Mouse (Mus musculus) lung, embryonic 15.5 days (tissue): ENCODE data around the gene Ctse. TPM values are rescaled to one million over a fixed set of nuclear protein-coding genes. Genes with fewer than 3 reads are reported as not detected.

Experiments used
- ATAC-seq: fragments of 200-750 bp; cut with Nextera tagmentation; 2 replicates; pipeline ENCODE4 v1.8.0; 2017; ENCODE audit warnings: moderate number of reproducible peaks, borderline replicate concordance; ENCODE audit not compliant: low FRiP score, low TSS enrichment; ENCODE audit errors: extremely low read depth
- H3K27ac ChIP-seq: fragments of 300-500 bp; sonication (generic); 2 replicates; pipeline ENCODE4 v1.5.1; 2015; ENCODE audit warnings: moderate library complexity, mild to moderate bottlenecking, inconsistent platforms
- H3K27me3 ChIP-seq: fragments of 300-500 bp; sonication (generic); 2 replicates; pipeline ENCODE4 v1.6.1; 2015; ENCODE audit warnings: inconsistent platforms
- H3K36me3 ChIP-seq: fragments of 300-500 bp; sonication (generic); 2 replicates; pipeline ENCODE4 v1.6.1; 2015; ENCODE audit warnings: inconsistent platforms
- H3K4me1 ChIP-seq: fragments of 300-500 bp; sonication (generic); 2 replicates; pipeline ENCODE4 v1.6.1; 2015; ENCODE audit warnings: inconsistent platforms
- H3K4me2 ChIP-seq: fragments of 300-500 bp; sonication (generic); 2 replicates; pipeline ENCODE4 v1.6.1; 2015; ENCODE audit warnings: inconsistent platforms, mild to moderate bottlenecking, moderate library complexity
- H3K4me3 ChIP-seq: fragments of 300-500 bp; sonication (generic); 2 replicates; pipeline ENCODE4 v1.5.1; 2015; ENCODE audit warnings: mild to moderate bottlenecking, inconsistent platforms
- H3K9ac ChIP-seq: fragments of 300-500 bp; sonication (generic); 2 replicates; pipeline ENCODE4 v1.6.1; 2015; ENCODE audit warnings: inconsistent platforms
- H3K9me3 ChIP-seq: fragments of 300-500 bp; sonication (generic); 2 replicates; pipeline ENCODE4 v1.6.1; 2016; ENCODE audit warnings: inconsistent platforms
- WGBS: fragments of 180-500 bp; shearing (Covaris S2); methylation state at CpG from one replicate; pipeline ENCODE4 v1.1.7; 2015; 5-methylcytosine and 5-hydroxymethylcytosine counted together
- polyA plus RNA-seq: library from polyadenylated mRNA; unstranded; fragments of >200 nt; fragmentation: Nextera tagmentation; extraction: Ambion mirVana; gene quantifications from 2 replicates; pipeline ENCODE4 v1.2.1, GENCODE M21; 2015

Gene Ctse
- polyA plus RNA-seq, 1 experiment from 2014 or later: 0.80 TPM

- no peak overlapping the region for H3K4me3 ChIP-seq
- no peaks in the 10 kb centered on the region for H3K27me3 ChIP-seq
- 76% methylated on average over 3 of the region's 3 CpGs for WGBS
- H3K4me2 ChIP-seq: no peak overlapping the region
- no peak overlapping the region for H3K27ac ChIP-seq
- no peak for ATAC-seq
- H3K36me3 ChIP-seq: no peaks in the 10 kb centered on the region
- no peaks in the 10 kb centered on the region for H3K9me3 ChIP-seq
- no peaks in the 10 kb centered on the region for H3K4me1 ChIP-seq
- no peak overlapping the region for H3K9ac ChIP-seq
Measured at GRCm38 (mm10) chr1:131689016-131689415, 50.9 kb downstream of the Ctse start.

- Histone ChIP-seq H3K27ac (no peak overlapping the region), H3K4me1 (no peaks in the 10 kb centered on the region), H3K36me3 (no peaks in the 10 kb centered on the region), H3K4me3 (no peak overlapping the region), H3K9ac (no peak overlapping the region), H3K9me3 (no peaks in the 10 kb centered on the region), H3K4me2 (no peak overlapping the region), H3K27me3 (no peaks in the 10 kb centered on the region)
- 79% methylated on average over 5 of the region's 5 CpGs for WGBS
- no peak for ATAC-seq
Measured at GRCm38 (mm10) chr1:131689899-131690298, 51.8 kb downstream of the Ctse start.

- Histone ChIP-seq H3K4me2 (no peak overlapping the region), H3K9me3 (no peaks in the 10 kb centered on the region), H3K9ac (no peak overlapping the region), H3K4me3 (no peak overlapping the region), H3K36me3 (no peaks in the 10 kb centered on the region), H3K27ac (no peak overlapping the region), H3K27me3 (no peaks in the 10 kb centered on the region), H3K4me1 (no peaks in the 10 kb centered on the region)
- 24% methylated on average over 3 of the region's 3 CpGs for WGBS
- peak; percentile 80 for ATAC-seq
Measured at GRCm38 (mm10) chr1:131690435-131690834, 52.3 kb downstream of the Ctse start.

GRCm38 (mm10) chr1:131691356-131691755 lies 53.2 kb downstream of the Ctse start:
- ATAC-seq: no peak
- Histone ChIP-seq H3K9ac (no peak overlapping the region), H3K4me3 (no peak overlapping the region), H3K27ac (no peak overlapping the region), H3K4me2 (no peak overlapping the region), H3K4me1 (no peaks in the 10 kb centered on the region), H3K9me3 (no peaks in the 10 kb centered on the region), H3K36me3 (no peaks in the 10 kb centered on the region), H3K27me3 (no peaks in the 10 kb centered on the region)

- 65% methylated on average over 2 of the region's 2 CpGs for WGBS
- Histone ChIP-seq H3K36me3 (no peaks in the 10 kb centered on the region), H3K27ac (no peak overlapping the region), H3K9me3 (no peaks in the 10 kb centered on the region), H3K4me3 (no peak overlapping the region), H3K9ac (no peak overlapping the region), H3K4me1 (no peaks in the 10 kb centered on the region), H3K4me2 (no peak overlapping the region), H3K27me3 (no peaks in the 10 kb centered on the region)
- ATAC-seq: no peak; the same call in 1 of the 2 replicates
Measured at GRCm38 (mm10) chr1:131695308-131695707, 57.2 kb downstream of the Ctse start.

- no peaks in the 10 kb centered on the region for H3K36me3 ChIP-seq
- H3K9ac ChIP-seq: no peak overlapping the region
- no peaks in the 10 kb centered on the region for H3K27me3 ChIP-seq
- no peaks in the 10 kb centered on the region for H3K4me1 ChIP-seq
- no peak overlapping the region for H3K4me2 ChIP-seq
- no peak overlapping the region for H3K4me3 ChIP-seq
- no peak overlapping the region for H3K27ac ChIP-seq
- no peaks in the 10 kb centered on the region for H3K9me3 ChIP-seq
- WGBS: 46% methylated on average over 4 of the region's 4 CpGs
- no peak for ATAC-seq
Measured at GRCm38 (mm10) chr1:131696325-131696724, 58.2 kb downstream of the Ctse start.

GRCm38 (mm10) chr1:131698770-131699169 lies 60.7 kb downstream of the Ctse start:
- no peaks in the 10 kb centered on the region for H3K9me3 ChIP-seq
- H3K4me1 ChIP-seq: no peaks in the 10 kb centered on the region
- WGBS: 84% methylated on average over 3 of the region's 3 CpGs
- ATAC-seq: no peak
- no peak overlapping the region for H3K4me3 ChIP-seq
- H3K9ac ChIP-seq: no peak overlapping the region
- H3K27me3 ChIP-seq: no peaks in the 10 kb centered on the region
- no peaks in the 10 kb centered on the region for H3K36me3 ChIP-seq
- H3K4me2 ChIP-seq: no peak overlapping the region
- H3K27ac ChIP-seq: no peak overlapping the region

- Histone ChIP-seq H3K4me1 (no peaks in the 10 kb centered on the region), H3K9ac (no peak overlapping the region), H3K9me3 (no peaks in the 10 kb centered on the region), H3K27me3 (no peaks in the 10 kb centered on the region), H3K36me3 (no peaks in the 10 kb centered on the region), H3K4me3 (no peak overlapping the region), H3K4me2 (no peak overlapping the region), H3K27ac (no peak overlapping the region)
- WGBS: 39% methylated on average over 4 of the region's 4 CpGs
- no peak for ATAC-seq
Measured at GRCm38 (mm10) chr1:131699642-131700041, 61.5 kb downstream of the Ctse start.

DNA sequence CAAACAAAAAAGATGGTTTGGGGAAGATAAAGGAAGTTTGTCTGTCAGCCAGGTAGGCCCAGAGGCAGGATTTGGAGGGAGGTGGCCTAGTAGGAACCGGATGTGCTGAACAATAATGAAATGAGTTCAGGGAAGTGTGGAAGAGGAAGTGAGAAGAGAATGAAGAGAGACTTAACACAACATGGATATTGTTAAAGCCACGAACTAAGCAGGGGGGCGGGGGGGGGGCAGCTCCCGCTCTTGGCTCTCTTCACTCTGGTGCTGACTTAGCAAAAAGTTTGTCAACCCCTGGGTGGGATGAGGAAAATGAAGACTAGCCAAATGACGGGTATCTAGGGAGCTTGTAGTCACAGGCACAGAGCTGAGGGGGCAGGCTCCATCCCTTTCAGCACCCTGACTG lies 62.3 kb downstream of the Ctse start:
- no peak for ATAC-seq
- WGBS: 60% methylated on average over 5 of the region's 5 CpGs
- H3K4me3 ChIP-seq: no peak overlapping the region

DNA sequence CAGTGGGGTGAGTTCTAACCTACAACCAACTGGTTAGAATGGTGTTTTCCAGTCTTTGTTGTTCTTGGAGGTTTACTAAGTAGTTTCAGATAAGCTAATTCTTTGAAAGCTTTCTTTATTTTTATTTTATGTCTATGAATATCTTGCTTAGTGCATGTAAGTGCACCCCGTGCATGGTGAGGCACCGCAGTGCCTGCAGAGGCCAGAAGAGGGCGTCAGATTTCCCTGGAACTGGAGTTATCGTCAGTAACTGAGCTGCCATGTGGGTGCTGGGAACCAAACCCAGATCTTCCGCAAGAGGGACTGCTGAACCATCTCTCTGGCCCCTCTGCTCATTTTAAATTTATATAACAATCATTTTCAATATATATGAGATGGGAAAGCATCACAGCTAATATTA lies 63.3 kb downstream of the Ctse start:
- Histone ChIP-seq H3K4me3 (no peak overlapping the region), H3K4me1 (no peaks in the 10 kb centered on the region), H3K27ac (no peak overlapping the region), H3K4me2 (no peak overlapping the region), H3K9ac (no peak overlapping the region), H3K36me3 (no peaks in the 10 kb centered on the region), H3K9me3 (no peaks in the 10 kb centered on the region), H3K27me3 (no peaks in the 10 kb centered on the region)
- ATAC-seq: no peak
- WGBS: 76% methylated on average over 5 of the region's 5 CpGs

More for the DNA sequence above, 62.3 kb downstream of the Ctse start:
- H3K9ac ChIP-seq: no peak overlapping the region
- no peaks in the 10 kb centered on the region for H3K36me3 ChIP-seq
- no peak overlapping the region for H3K4me2 ChIP-seq
- H3K27ac ChIP-seq: no peak overlapping the region
- H3K27me3 ChIP-seq: no peaks in the 10 kb centered on the region
- no peaks in the 10 kb centered on the region for H3K4me1 ChIP-seq
- no peaks in the 10 kb centered on the region for H3K9me3 ChIP-seq

GRCm38 (mm10) chr1:131702094-131702766 lies 64.1 kb downstream of the Ctse start:
- peak; percentile 56; the same call in 1 of the 2 replicates for ATAC-seq
- Histone ChIP-seq H3K27me3 (no peaks in the 10 kb centered on the region), H3K4me3 (no peak overlapping the region), H3K4me1 (no peaks in the 10 kb centered on the region), H3K36me3 (no peaks in the 10 kb centered on the region), H3K9me3 (no peaks in the 10 kb centered on the region), H3K4me2 (no peak overlapping the region), H3K27ac (no peak overlapping the region), H3K9ac (no peak overlapping the region)
- WGBS: 32% methylated on average over 8 of the region's 8 CpGs

DNA sequence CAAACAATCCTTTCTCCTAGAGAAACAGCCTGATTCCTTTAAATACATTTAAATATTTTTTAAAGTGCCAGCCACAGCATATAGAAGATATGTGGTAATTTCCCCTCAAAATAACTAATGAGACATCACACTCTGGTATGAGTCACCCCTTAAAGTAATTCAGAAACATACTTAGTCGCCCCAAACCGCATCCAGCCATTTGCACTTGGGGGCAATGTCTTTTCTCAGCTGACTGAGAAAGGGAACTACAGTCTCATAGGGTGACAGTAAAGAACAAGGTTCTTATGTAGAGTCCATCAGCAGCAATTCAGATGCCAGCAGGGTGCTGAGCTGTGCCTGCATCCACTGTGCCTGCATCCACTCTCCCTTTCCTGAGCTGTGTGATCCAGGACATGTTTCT lies 65.4 kb downstream of the Ctse start:
- 83% methylated on average over 2 of the region's 2 CpGs for WGBS
- no peak overlapping the region for H3K4me2 ChIP-seq
- H3K9me3 ChIP-seq: no peaks in the 10 kb centered on the region
- no peak overlapping the region for H3K9ac ChIP-seq
- no peaks in the 10 kb centered on the region for H3K4me1 ChIP-seq
- ATAC-seq: no peak
- H3K27me3 ChIP-seq: no peaks in the 10 kb centered on the region
- H3K27ac ChIP-seq: no peak overlapping the region
- no peak overlapping the region for H3K4me3 ChIP-seq
- no peaks in the 10 kb centered on the region for H3K36me3 ChIP-seq

GRCm38 (mm10) chr1:131708338-131708737 lies 70.2 kb downstream of the Ctse start:
- H3K36me3 ChIP-seq: no peaks in the 10 kb centered on the region
- no peaks in the 10 kb centered on the region for H3K9me3 ChIP-seq
- H3K4me1 ChIP-seq: no peaks in the 10 kb centered on the region
- no peak overlapping the region for H3K27ac ChIP-seq
- 11% methylated on average over 4 of the region's 4 CpGs for WGBS
- no peak for ATAC-seq
- H3K9ac ChIP-seq: no peak overlapping the region
- no peak overlapping the region for H3K4me3 ChIP-seq
- H3K27me3 ChIP-seq: no peaks in the 10 kb centered on the region
- H3K4me2 ChIP-seq: no peak overlapping the region
